Mouse (Mus musculus): ENCODE data around the gene Slc16a10.

Gene Slc16a10

GRCm38 (mm10) chr10:40065357-40065756, 76.7 kb downstream of the Slc16a10 start:
- no peak for DNase-seq

- no peak for DNase-seq
Observed at GRCm38 (mm10) chr10:40063291-40063890, 78.7 kb downstream of the Slc16a10 start.

- DNase-seq: no peak
Observed at GRCm38 (mm10) chr10:40062812-40063211, 79.2 kb downstream of the Slc16a10 start.

GRCm38 (mm10) chr10:40061926-40062325, 80.1 kb downstream of the Slc16a10 start:
- no peak for DNase-seq

- no peak for DNase-seq
Observed at GRCm38 (mm10) chr10:40058786-40059120, 83.3 kb downstream of the Slc16a10 start.

- DNase-seq: no peak
Observed at GRCm38 (mm10) chr10:40058062-40058785, 83.8 kb downstream of the Slc16a10 start.

DNA sequence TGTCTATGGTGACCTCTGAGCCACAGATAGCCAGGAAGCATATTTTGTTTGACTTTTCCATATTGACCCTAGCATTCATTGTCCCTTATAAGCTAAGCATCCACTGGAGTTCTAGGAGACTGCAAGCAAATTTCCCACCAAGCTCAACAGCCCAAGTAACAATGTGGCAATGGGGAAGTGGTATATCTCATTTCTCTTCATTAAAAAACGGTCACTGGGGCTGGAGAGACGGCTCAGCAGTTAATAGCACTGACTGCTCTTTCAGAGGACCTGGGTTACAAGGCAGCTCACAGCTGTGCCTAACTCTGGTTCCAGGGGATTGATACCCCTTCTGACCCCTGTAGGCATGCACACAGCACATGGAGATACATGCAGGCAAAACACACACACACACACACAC, 84.4 kb downstream of the Slc16a10 start:
- DNase-seq: no peak

DNA sequence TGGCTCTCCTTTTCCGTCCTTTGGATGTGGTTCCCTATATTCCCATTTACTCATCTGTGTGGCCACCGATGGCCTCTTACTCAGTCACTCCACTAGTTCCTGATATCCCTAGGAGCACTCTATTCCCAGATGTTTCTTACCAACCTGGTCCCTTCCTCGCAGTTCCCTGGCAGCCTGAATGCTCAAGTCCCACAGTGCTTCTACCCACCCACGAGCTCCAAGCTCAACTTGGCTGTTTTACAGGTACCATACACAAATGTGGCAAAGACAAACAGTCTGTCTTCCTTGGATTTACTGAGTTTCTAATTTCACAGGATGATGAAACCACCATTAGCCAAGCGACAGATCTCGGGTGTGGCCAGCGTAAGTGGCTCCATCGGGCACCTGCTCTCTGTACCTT, 87.6 kb downstream of the Slc16a10 start:
- DNase-seq: no peak

- no peak for DNase-seq
Observed at GRCm38 (mm10) chr10:40053896-40054295, 88.2 kb downstream of the Slc16a10 start.

DNA sequence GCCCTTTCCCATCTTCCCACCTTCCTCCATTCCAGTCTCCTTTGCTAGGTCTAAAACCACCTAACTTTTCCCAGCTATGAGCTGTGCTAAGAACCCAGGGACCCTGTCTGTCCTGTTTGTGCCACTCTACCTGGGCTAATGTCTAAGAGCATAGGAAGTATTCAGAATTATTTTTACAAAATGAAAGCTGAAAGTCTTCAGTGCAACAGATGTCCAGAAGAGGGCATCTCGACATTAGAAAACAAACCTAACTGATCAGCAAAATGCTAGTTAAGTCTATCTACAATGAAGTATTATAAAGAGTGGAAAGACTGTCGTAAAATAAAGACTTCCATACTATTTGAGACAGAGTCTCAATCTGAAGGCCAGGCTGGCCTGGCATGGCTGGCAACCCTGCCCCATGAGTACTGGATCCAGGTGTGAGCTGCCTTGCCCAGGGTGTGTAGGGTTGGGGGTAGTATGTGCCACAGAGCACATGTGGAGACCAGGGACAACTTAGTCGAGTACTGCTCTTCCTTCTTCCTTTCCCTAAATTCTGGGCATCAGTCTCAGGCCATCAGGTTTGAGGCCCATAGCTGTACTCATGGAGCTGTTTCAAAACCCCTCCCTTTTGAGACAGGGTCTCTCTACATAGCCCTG, 88.7 kb downstream of the Slc16a10 start:
- peak in 1 of 2 experiments; percentile 30 for DNase-seq

DNA sequence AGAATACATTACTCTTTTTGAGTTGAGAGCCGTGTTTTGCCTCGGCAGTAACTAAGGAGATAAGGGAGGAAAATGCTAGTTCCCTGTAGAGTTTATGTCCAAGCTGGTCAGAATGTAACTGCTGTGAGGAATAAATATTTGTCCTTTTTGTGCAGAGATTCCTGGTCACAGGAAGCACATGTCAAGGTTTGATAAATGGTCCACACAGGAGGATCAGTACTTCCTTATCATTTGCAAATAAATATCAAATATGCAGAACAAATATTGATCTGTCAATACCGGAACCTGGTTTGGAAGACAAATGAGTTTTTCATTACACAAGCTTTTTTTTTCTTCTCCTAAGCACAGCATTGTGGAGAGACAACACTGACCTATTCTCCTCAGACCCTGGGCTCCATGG, 90.1 kb downstream of the Slc16a10 start:
- no peak for DNase-seq

- DNase-seq: no peak
Observed at GRCm38 (mm10) chr10:40050763-40051162, 91.3 kb downstream of the Slc16a10 start.

- no peak for DNase-seq
Observed at GRCm38 (mm10) chr10:40041339-40041738, 100.7 kb downstream of the Slc16a10 start.

- peak in 1 of 2 experiments; percentile 32 for DNase-seq
Observed at GRCm38 (mm10) chr10:40036686-40037560, 105.1 kb downstream of the Slc16a10 start.

- no peak for DNase-seq
Observed at GRCm38 (mm10) chr10:40034956-40035355, 107.1 kb downstream of the Slc16a10 start.

DNA sequence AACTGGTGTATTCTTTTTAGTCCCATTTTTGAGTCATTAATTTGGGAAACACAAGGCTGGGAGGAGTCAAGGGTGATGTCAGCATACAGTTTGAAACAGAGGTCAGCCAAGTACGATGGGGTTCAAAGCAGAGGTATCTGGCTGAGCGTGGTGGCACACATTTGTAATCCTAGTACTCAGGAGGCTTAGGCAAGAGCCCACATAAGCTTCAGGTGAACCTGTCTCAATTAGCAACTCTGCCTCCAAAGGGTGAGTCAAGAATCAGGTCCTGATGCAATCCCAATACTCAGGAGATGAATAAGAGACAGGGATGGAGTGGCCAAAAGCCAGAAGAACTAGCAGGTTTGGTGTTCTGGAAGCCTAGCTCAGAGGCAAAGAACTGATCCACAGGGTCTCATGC, 109.2 kb downstream of the Slc16a10 start:
- no peak for DNase-seq

DNA sequence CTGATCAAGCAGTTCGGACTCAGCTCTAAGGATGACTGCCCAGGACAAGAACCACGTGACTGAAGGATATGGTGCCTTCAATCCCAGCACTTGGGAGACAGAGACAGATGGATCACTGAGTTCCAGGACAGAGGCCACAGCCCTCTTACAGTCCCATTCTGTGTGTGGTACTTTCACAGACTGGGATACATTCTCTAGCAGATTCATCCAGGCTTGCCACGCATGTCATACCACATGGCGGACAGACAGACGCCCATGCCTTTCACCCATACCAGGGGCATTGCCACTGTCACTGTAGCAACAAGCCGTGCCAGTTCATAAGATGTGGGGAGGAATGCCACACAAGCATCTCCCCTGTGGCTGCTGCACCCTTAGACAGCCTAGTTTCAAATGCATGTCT, 111.3 kb downstream of the Slc16a10 start:
- DNase-seq: no peak

DNA sequence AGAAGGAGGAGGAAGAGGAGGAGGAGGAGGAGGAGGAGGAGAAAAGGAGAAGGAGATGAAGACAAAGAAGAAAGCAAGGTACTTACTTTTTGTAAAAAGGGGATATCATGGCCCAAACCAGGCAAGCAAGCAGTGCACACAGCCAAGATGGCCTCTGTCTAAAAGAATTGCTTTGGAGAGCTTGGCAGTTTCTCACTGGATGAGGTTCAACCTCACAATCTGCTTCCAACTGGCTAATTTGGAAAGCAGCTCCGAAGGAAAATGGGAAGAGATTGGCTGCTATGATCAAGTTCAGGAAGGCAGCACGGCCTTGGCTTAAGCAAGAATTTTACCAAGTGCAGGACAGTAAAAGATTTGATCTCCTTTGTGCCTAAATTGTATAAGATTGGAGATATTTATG, 112.4 kb downstream of the Slc16a10 start:
- no peak for DNase-seq

DNA sequence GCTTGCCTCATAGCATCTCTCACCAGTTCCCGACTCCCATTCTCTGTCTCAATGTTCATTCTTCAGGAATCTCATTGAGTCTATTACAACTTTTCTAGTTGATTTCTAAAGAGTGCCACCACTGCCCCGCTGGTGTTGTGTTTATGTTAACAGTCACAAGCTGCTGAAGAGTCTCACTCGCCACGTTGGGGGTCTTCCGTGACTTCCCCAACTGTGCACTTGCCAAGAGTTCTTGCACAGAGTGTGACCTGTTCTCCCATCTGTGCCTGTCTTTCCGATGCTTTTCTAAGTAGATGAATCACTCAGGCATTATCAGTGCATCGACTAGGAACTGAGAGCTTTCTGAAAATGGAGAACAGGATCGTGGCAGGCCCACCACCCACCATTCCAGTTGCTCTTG, 114.0 kb downstream of the Slc16a10 start:
- DNase-seq: peak in 1 of 2 experiments; percentile 51

- no peak for DNase-seq
Observed at GRCm38 (mm10) chr10:40026546-40026945, 115.5 kb downstream of the Slc16a10 start.

GRCm38 (mm10) chr10:40025560-40025959, 116.5 kb downstream of the Slc16a10 start:
- DNase-seq: no peak

GRCm38 (mm10) chr10:40024554-40025428, 117.3 kb downstream of the Slc16a10 start, which contains the start of gene Mfsd4b1:
Mfsd4b1 (minus strand) TSS chr10:40025268.
- DNase-seq: peak; percentile 79 to 80
